Mouse (Mus musculus) granulocyte monocyte progenitor cell, adult 5-6 weeks (primary cell): ENCODE measurements around the gene Rasgef1c. TPM values are rescaled to one million over a fixed set of nuclear protein-coding genes. Genes with fewer than 3 reads are reported as not detected.

Experiments used
- ATAC-seq: replicated peaks from 2 replicates; pipeline ENCODE4 v1.8.0; 2016; ENCODE audit warnings: mild to moderate bottlenecking, moderate TSS enrichment, inconsistent platforms; ENCODE audit not compliant: poor library complexity, severe bottlenecking
- total RNA-seq, 2 experiments: library from RNA; stranded (forward) in 1 of 2; stranded (reverse) in 1 of 2; fragments of 200-712, 200-1000 nt in 1 of 2; fragments of >200 nt in 1 of 2; fragmentation: Nextera tagmentation in 1 of 2; gene quantifications; 2 replicates each; pipeline ENCODE4 v1.2.3; 2014 to 2017

Rasgef1c gene
- total RNA-seq, 2 experiments from 2014 or later = 0.37 TPM; not detected in 1

GRCm38 (mm10) chr11:50016503-50016902 lies 114.9 kb downstream of the Rasgef1c start:
- no peak for ATAC-seq

- ATAC-seq = no peak
These were observed 115.9 kb downstream of the Rasgef1c start for GRCm38 (mm10) chr11:50017511-50017910.

GRCm38 (mm10) chr11:50018848-50019247 lies 117.2 kb downstream of the Rasgef1c start:
- ATAC-seq = peak; percentile 97

GRCm38 (mm10) chr11:50022085-50022484 lies 120.5 kb downstream of the Rasgef1c start:
- no peak for ATAC-seq

- ATAC-seq = no peak
These were observed 122.8 kb downstream of the Rasgef1c start for GRCm38 (mm10) chr11:50024445-50024832.

GRCm38 (mm10) chr11:50024833-50025720 lies 123.4 kb downstream of the Rasgef1c start, which contains the start of gene Rnf130:
Rnf130 (plus strand) TSS chr11:50025346.
- peak; percentile 45 for ATAC-seq

GRCm38 (mm10) chr11:50025721-50026520 lies 124.3 kb downstream of the Rasgef1c start:
- ATAC-seq = no peak

- peak; percentile 87 for ATAC-seq
These were observed 125.0 kb downstream of the Rasgef1c start for GRCm38 (mm10) chr11:50026521-50027090.

- ATAC-seq = no peak
These were observed 126.8 kb downstream of the Rasgef1c start for GRCm38 (mm10) chr11:50028416-50028815.

Other genes with a start within 250 kb of the Rasgef1c start
- 0.86 TPM in 1 of 2 replicates, not detected in the other for gene Scgb3a1, start 238.2 kb upstream of the Rasgef1c start, total RNA-seq (2014; fragmentation: Nextera tagmentation)
- not detected in 2 replicates for gene Scgb3a1, start 238.2 kb upstream of the Rasgef1c start, total RNA-seq (2017)
- gene Cnot6, start 189.1 kb upstream of the Rasgef1c start, total RNA-seq (2014; fragmentation: Nextera tagmentation) = 73.3 and 77.8 TPM in 2 replicates
- gene Cnot6, start 189.1 kb upstream of the Rasgef1c start, total RNA-seq (2017) = 42.2 and 52.8 TPM in 2 replicates
- gene Gfpt2, start 107.7 kb upstream of the Rasgef1c start, total RNA-seq (2014; fragmentation: Nextera tagmentation) = 0.21 and 0.58 TPM in 2 replicates
- gene Gfpt2, start 107.7 kb upstream of the Rasgef1c start, total RNA-seq (2017) = 0.13 TPM in 1 of 2 replicates, not detected in the other
- 26.6 and 41.7 TPM in 2 replicates for gene Mapk9, start 55.1 kb upstream of the Rasgef1c start, total RNA-seq (2014; fragmentation: Nextera tagmentation)
- gene Mapk9, start 55.1 kb upstream of the Rasgef1c start, total RNA-seq (2017) = 32.9 and 41.9 TPM in 2 replicates
- gene Rnf130, start 123.5 kb downstream of the Rasgef1c start, total RNA-seq (2014; fragmentation: Nextera tagmentation) = 164 and 170 TPM in 2 replicates
- 230 and 235 TPM in 2 replicates for gene Rnf130, start 123.5 kb downstream of the Rasgef1c start, total RNA-seq (2017)
- 53.7 and 63.7 TPM in 2 replicates for gene Tbc1d9b, start 229.6 kb downstream of the Rasgef1c start, total RNA-seq (2014; fragmentation: Nextera tagmentation)
- 76.4 and 97.2 TPM in 2 replicates for gene Tbc1d9b, start 229.6 kb downstream of the Rasgef1c start, total RNA-seq (2017)